Mouse (Mus musculus): Measurements from ENCODE around the gene Gm5767.

DNA sequence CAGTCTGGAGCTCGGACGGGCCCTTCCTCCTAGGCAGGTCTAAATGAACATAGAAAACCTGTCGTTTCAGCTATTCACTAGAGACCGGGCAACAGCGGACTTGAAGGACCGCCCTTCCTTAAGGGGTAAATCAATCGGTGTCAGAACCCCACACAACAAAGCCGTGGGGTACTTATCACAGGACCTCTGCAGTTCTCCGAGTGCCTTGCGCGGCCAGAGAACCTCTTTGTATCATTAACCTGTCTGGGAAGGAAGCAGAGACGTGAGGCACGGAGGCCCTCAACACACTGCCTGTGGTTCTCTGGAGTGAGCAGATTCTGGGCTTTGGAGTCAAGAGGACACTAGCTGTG is 43.7 kb upstream of the Gm5767 start:
- TF ChIP-seq CTCF (IDR thresholded peaks at IDR 0.05; ENCODE audit: extremely low read depth, insufficient read depth, insufficient read length, insufficient replicate concordance) (no peak), POLR2A (IDR thresholded peaks at IDR 0.05; ENCODE audit: low read depth, low read length) (no peak)

Data from spleen, adult 2 months (tissue).